19 mouse cellular contexts compared by ENCODE assay signal in the genomic region with DNA sequence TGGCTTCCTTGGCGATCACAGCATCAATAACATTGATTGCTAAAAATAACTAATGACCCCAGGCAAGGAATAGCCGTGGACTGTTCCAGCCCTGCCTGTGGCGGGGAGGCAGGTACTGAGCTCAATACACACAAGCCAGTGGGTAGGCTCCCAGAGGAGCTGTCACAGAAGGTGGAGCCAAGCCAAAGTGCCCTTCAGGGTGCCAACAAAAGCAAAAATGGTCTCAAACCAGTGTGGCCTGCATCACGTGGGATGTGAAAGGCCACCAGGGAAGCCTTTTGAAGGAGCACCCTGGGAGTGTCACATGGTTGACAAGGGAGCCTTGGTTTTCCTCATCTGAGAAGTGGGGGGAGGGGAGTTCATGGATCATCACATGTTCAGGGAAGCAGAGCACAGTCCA.
"Had no signal": no experiment of that assay in that cellular context is flagged by ENCODE, and none has a peak within 500 bp of the region (broad histone marks: within the 10 kb centered on the region; RNA-seq: fewer than 3 reads in every experiment).

No protein-coding gene starts in this region.

- ATAC-seq: liver, postnatal 0 days; lung, postnatal 0 days; midbrain, embryonic 16.5 days had no signal

- H3K9me3 ChIP-seq: lung, embryonic 15.5 days; midbrain, embryonic 10.5 days; midbrain, embryonic 12.5 days; neural tube, embryonic 12.5 days; stomach, embryonic 15.5 days had no signal

- DNase-seq: liver, postnatal 0 days; lung, adult 2 months; lung, postnatal 14 days; lung, postnatal 36 days; midbrain, embryonic 14.5 days; right cerebral cortex, postnatal 14 days; thymus, adult 2 months; thymus, postnatal 25 days; thymus, postnatal 4 days had no signal

- H3K4me2 ChIP-seq: lung, embryonic 15.5 days; midbrain, embryonic 12.5 days; neural tube, embryonic 12.5 days; stomach, embryonic 15.5 days had no signal

- H3K4me1 ChIP-seq: lung, embryonic 15.5 days; stomach, embryonic 15.5 days had no signal

- H3K27ac ChIP-seq: lung, embryonic 15.5 days; macrophage; midbrain, embryonic 10.5 days; midbrain, embryonic 12.5 days; neural tube, embryonic 12.5 days; stomach, embryonic 15.5 days; stomach, postnatal 0 days had no signal

- H3K4me3 ChIP-seq: lung, embryonic 15.5 days; midbrain, embryonic 10.5 days; midbrain, embryonic 12.5 days; myocyte; neural tube, embryonic 12.5 days; stomach, embryonic 15.5 days had no signal

- H3K9ac ChIP-seq: liver, postnatal 0 days; lung, embryonic 15.5 days; midbrain, embryonic 12.5 days; neural tube, embryonic 12.5 days; stomach, embryonic 15.5 days had no signal

- H3K27me3 ChIP-seq: lung, embryonic 15.5 days; midbrain, embryonic 12.5 days; stomach, embryonic 15.5 days had no signal

- H3K36me3 ChIP-seq: lung, embryonic 15.5 days; midbrain, embryonic 10.5 days; midbrain, embryonic 12.5 days; neural tube, embryonic 12.5 days; stomach, embryonic 15.5 days had no signal
